Mouse (Mus musculus) hindbrain, postnatal 0 days (tissue): ENCODE measurements around the gene Fn1. TPM values are rescaled to one million over a fixed set of nuclear protein-coding genes. Genes with fewer than 3 reads are reported as not detected.

ENCODE experiments used
- ATAC-seq: fragments of 200-750 bp; cut with Nextera tagmentation; 2 replicates; pipeline ENCODE4 v1.8.0; 2017; ENCODE audit warnings: mild to moderate bottlenecking, moderate TSS enrichment, moderate library complexity
- DNase-seq: peaks from one replicate; pipeline ENCODE4 v3.0.0-alpha.2; 2015; ENCODE audit warnings: low spot score
- H3K27ac ChIP-seq: fragments of 300-500 bp; sonication (generic); 2 replicates; pipeline ENCODE4 v1.5.1; 2014; ENCODE audit warnings: mild to moderate bottlenecking
- H3K27me3 ChIP-seq: fragments of 300-500 bp; sonication (generic); 2 replicates; pipeline ENCODE4 v1.6.1; 2014; ENCODE audit warnings: low read length, mixed read lengths; ENCODE audit not compliant: insufficient read depth
- H3K36me3 ChIP-seq: fragments of 300-500 bp; sonication (generic); 2 replicates; pipeline ENCODE4 v1.6.1; 2014; ENCODE audit warnings: low read length, mixed read lengths; ENCODE audit not compliant: insufficient read depth
- H3K4me1 ChIP-seq: fragments of 300-500 bp; sonication (generic); 2 replicates; pipeline ENCODE4 v1.6.1; 2014; ENCODE audit warnings: antibody characterized with exemption, low read length, mixed read lengths; ENCODE audit not compliant: insufficient read depth
- H3K4me2 ChIP-seq: fragments of 300-500 bp; sonication (generic); 2 replicates; pipeline ENCODE4 v1.6.1; 2014; ENCODE audit warnings: low read depth, mild to moderate bottlenecking, low read length, moderate library complexity, mixed read lengths
- H3K4me3 ChIP-seq: fragments of 300-500 bp; sonication (generic); 2 replicates; pipeline ENCODE4 v1.5.1; 2014; ENCODE audit warnings: low read length
- H3K9ac ChIP-seq: fragments of 300-500 bp; sonication (generic); replicated peaks from 2 replicates; pipeline ENCODE4 v1.6.1; 2014; ENCODE audit warnings: mild to moderate bottlenecking, low read length, moderate library complexity, mixed read lengths
- H3K9me3 ChIP-seq: fragments of 300-500 bp; sonication (generic); 2 replicates; pipeline ENCODE4 v1.6.1; 2016; ENCODE audit warnings: low read length, mixed read lengths
- CTCF ChIP-seq: IDR thresholded peaks from 2 replicates; pipeline ENCODE4 v1.5.1; 2016; ENCODE audit warnings: antibody characterized with exemption, control low read depth, low read depth
- WGBS: fragments of 180-500 bp; shearing (Covaris S2); extraction: QIAGEN DNeasy Blood & Tissue Kit; methylation state at CpG from one replicate; pipeline ENCODE4 v1.1.7; 2014; 5-methylcytosine and 5-hydroxymethylcytosine counted together
- polyA plus RNA-seq: library from polyadenylated mRNA; unstranded; fragments of >200 nt; fragmentation: Nextera tagmentation; extraction: Ambion mirVana; gene quantifications from 2 replicates; pipeline ENCODE4 v1.2.1, GENCODE M21; 2015
- total RNA-seq: library from RNA; depleted of rRNA; stranded (reverse); fragments of >200 nt; gene quantifications from 2 replicates; pipeline ENCODE4 v1.2.3, GENCODE M21; 2014; rRNA removed

Fn1 gene
- total RNA-seq = 64.1 and 81.6 TPM in 2 replicates
- 23.6 and 26.6 TPM in 2 replicates for polyA plus RNA-seq

DNA sequence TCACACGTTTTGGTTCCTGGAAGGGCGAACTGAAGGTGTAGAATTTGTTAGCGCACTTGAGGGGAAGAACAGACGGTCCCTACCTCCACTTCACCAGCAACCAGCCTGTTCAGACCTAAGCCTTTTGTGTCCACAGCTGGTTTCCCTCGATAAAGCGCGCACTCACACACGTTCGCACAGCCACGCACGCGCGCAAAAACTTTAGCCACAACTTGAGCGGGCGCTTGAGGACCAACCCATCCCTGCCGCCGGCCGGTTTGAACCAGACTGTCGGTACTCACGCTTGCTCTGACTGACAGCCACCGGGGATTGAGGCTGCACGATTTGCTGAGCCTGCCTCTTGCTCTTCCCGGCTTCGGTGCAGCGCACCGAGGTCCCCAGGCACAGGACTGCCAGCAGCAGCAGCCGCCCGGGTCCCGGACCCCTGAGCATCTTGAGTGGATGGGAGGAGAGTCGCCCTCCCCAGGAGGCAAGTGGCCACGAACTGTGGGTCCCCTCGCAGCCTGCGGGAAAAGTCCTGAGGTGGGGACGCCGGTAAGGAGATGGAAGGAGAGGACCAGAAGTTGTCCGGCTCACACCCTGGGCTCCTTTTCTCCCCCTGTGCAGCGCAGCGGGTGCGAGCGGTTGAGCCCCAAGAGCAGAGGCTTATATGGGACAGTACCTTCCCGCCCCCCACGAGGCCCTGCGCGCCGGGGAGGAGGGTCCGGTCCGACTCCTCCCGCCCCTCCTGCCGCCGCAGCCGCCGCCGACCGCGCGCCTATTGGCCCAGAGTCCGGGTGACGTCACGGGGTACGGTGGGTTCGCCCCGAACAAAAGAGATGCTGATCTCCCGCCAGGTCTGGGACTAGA, at the start of gene Fn1:
Gene Fn1 (minus strand): TSS at position 650 of the 849 bp plus-strand sequence.
- H3K9me3 ChIP-seq = no peaks in the 10 kb centered on the region
- TF ChIP-seq CTCF = no peak
- ATAC-seq (peak; percentile 91), DNase-seq (peak; percentile 79)
- H3K36me3 ChIP-seq = no peaks in the 10 kb centered on the region
- H3K27me3 ChIP-seq = 0 out of 2 replicates have a peak, but pooled peaks cover 4% of the 10 kb centered on the region
- peak within 1 kb of the TSS; percentile 66 for H3K4me3 ChIP-seq
- H3K27ac ChIP-seq = 0 out of 2 replicates have a peak within 1 kb of the TSS, but pooled peaks have one; percentile 17
- peak within 1 kb of the TSS; percentile 55 for H3K9ac ChIP-seq
- no peaks in the 10 kb centered on the region; the same call in 1 of the 2 replicates for H3K4me1 ChIP-seq
- H3K4me2 ChIP-seq = peak within 1 kb of the TSS; percentile 100
- WGBS = under 1% methylated on average over 58 of the region's 63 CpGs

DNA sequence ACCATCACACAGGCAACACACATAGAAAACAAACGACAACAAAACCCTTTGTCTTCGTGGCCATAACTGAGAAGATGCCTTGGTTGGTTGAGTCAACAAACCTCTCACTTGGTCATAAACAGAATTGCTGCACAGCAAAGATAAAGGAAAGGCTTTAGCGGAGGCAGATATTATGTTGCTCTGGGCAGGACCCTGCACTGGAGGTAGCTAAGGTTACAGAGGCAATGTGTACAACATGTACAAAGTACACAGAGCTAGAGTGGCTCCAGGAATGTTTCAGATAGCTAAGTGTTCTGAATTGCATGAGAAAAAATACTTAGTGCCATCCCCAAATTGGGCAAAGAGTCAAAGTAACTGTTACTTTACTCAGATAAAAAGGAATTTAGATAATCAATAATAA, 43.1 kb upstream of the Fn1 start:
- no peaks in the 10 kb centered on the region for H3K27me3 ChIP-seq
- no peak overlapping the region for H3K9ac ChIP-seq
- H3K27ac ChIP-seq = no peak overlapping the region
- H3K9me3 ChIP-seq = no peaks in the 10 kb centered on the region
- H3K4me3 ChIP-seq = no peak overlapping the region
- H3K4me1 ChIP-seq = no peaks in the 10 kb centered on the region
- DNase-seq (no peak), ATAC-seq (no peak)
- no peak for TF ChIP-seq CTCF
- H3K36me3 ChIP-seq = no peaks in the 10 kb centered on the region
- H3K4me2 ChIP-seq = no peak overlapping the region
- 89% methylated on average over 3 of the region's 3 CpGs for WGBS

DNA sequence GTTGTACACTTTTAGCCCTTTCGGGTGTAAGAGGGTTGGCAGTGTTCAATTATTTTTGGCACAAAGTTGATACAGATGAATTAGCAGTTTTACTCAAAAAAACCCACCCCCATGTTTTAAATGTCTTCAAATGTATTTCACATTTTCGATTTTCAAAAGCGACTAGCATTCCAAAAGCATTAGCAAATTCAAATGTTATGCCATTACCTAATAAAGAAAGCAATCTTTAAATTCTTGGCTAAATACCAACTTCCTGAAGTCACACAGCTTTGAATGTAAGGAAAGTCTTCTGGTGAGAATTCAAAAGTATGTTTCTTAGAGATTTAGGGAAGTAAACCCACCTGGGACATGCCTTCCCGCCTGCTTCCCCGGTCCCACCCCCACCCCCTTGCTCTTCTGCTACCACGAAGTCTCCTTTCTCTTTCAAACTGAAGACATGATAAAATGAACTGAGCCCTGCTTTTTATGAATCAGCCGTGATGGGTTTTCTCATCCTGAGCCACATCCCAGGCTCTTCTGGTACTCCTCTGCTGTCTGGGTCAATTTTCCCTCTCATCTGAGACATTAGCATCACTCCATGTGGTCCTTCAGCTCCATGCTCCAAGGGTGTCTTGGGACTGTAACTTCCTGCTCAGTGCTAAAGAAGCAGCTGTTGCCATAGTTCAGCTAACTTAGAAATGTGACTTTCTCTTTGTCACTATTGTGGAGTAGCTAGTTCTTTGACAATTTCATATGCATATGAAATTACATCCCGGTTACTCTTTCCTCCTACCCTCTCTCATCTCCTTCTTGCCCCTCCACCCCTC, 38.7 kb upstream of the Fn1 start:
- H3K9ac ChIP-seq = no peak overlapping the region
- ATAC-seq (no peak), DNase-seq (no peak)
- no peaks in the 10 kb centered on the region for H3K4me1 ChIP-seq
- H3K4me2 ChIP-seq = no peak overlapping the region
- no peak overlapping the region for H3K4me3 ChIP-seq
- H3K27me3 ChIP-seq = no peaks in the 10 kb centered on the region
- no peaks in the 10 kb centered on the region for H3K9me3 ChIP-seq
- H3K36me3 ChIP-seq = no peaks in the 10 kb centered on the region
- TF ChIP-seq CTCF = no peak
- WGBS = 63% methylated on average over 8 of the region's 8 CpGs
- no peak overlapping the region for H3K27ac ChIP-seq

DNA sequence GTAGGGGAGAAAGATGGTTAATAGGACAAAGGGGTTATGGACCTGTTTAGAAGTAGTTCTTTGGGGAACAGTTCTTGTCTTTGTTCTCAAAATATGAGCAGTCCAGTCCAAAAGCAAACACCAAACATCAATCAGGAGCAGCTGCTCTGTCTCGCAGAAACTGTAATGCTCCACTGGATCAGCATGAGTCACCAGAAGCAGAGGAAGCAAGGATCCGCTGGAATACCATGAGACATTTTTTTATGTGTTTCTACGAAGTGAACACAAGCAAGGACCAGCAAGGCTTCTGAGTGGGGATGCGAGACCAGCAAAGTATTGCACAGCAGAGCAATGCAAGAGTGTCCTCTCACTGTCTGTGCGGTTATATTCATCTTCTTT, 35.9 kb upstream of the Fn1 start:
- H3K27me3 ChIP-seq = no peaks in the 10 kb centered on the region
- no peak for TF ChIP-seq CTCF
- no peaks in the 10 kb centered on the region for H3K9me3 ChIP-seq
- no peak overlapping the region for H3K4me3 ChIP-seq
- H3K36me3 ChIP-seq = no peaks in the 10 kb centered on the region
- no peak overlapping the region for H3K27ac ChIP-seq
- no peak overlapping the region for H3K9ac ChIP-seq
- H3K4me2 ChIP-seq = no peak overlapping the region
- no peaks in the 10 kb centered on the region for H3K4me1 ChIP-seq
- DNase-seq (no peak), ATAC-seq (no peak)
- 92% methylated on average over 5 of the region's 5 CpGs for WGBS

DNA sequence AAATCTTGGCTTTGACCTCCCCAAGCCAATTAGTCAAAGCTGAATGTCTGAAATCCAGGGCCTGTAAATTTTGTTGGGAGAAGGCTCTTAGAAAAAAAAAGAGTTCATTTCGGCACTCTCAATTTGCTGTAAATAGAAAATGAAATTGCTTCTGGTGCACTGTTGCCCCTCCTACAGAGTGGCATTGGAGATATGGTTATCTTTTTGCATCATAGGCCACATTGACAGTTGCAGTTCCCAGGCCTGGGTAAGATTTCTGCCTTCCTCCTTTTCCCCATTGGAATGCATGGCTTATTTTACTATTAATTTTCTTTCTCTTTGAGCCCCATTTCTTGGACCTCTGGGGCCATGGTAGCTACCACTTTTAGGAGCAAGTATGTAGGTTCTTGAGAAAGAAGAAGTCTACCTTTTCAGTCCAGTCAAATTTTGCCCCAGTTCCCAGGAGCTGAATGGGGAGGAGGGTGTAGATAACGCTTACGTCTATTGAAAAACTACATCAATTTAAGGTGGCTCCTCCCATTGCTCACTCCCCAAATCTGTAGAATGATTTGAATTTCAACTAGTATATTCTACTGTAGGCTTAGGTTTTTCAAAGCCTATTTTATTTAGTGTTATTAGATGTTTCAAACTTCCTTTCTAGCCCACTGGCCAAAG, 35.4 kb upstream of the Fn1 start:
- Histone ChIP-seq H3K9me3 (no peaks in the 10 kb centered on the region), H3K9ac (no peak overlapping the region), H3K4me1 (no peaks in the 10 kb centered on the region), H3K36me3 (no peaks in the 10 kb centered on the region), H3K27me3 (no peaks in the 10 kb centered on the region), H3K27ac (no peak overlapping the region), H3K4me3 (no peak overlapping the region), H3K4me2 (no peak overlapping the region)
- DNase-seq (no peak), ATAC-seq (no peak)
- no peak for TF ChIP-seq CTCF
- 92% methylated on average over 3 of the region's 3 CpGs for WGBS

DNA sequence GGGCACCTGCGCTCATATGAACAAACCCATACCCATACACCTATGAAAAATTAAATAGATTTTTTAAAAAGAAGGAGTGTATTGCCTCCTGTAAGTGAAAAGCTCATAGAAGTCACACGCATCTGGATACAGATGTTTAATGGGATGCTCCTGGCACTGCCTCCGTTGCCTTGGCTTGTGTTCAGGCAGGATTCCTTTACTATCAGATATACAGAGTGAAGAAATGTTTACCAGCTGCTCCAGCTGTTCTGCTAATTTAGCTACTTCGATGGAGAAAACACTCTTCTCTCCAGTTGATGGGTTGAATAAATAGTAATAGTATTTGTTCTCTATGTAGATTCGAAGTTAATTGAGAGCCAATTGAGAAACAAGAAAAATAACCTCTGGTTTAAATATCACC, 33.8 kb upstream of the Fn1 start:
- no peak overlapping the region for H3K4me3 ChIP-seq
- no peak overlapping the region for H3K4me2 ChIP-seq
- TF ChIP-seq CTCF = no peak
- no peaks in the 10 kb centered on the region for H3K27me3 ChIP-seq
- H3K9me3 ChIP-seq = no peaks in the 10 kb centered on the region
- DNase-seq (no peak), ATAC-seq (no peak)
- no peak overlapping the region for H3K9ac ChIP-seq
- H3K4me1 ChIP-seq = no peaks in the 10 kb centered on the region
- no peaks in the 10 kb centered on the region for H3K36me3 ChIP-seq
- no peak overlapping the region for H3K27ac ChIP-seq
- WGBS = 86% methylated on average over 5 of the region's 5 CpGs
